Mouse (Mus musculus): ENCODE measurements around the gene Smyd5. TPM values are rescaled to one million over a fixed set of nuclear protein-coding genes. Genes with fewer than 3 reads are reported as not detected.
"Not testable (repeated sequence)": the region's sequence is repeated elsewhere in the genome, so short reads cannot be mapped to it uniquely, and the experiment has no call there.

Smyd5 gene
- polyA plus RNA-seq, 1 experiment: 42.3 TPM

DNA sequence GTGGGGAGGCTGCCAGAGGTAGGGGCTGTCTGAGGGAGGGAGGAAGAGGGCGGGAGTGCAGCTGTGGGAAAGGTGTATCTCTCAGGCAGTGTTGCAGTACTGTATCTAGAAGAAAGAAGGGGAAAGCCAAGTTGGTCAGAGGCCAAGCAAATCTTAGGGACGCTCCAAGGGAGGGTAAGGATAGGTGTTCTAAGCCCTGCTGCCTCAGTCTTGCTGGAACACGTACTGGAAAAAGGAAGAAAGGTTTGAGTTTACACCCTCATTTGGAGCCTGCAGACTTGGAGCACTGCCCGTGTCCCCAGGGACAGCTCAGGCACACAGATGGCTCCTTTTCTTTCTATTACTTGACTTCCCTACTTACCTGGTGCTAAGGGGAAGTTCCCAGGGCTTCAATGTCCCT is 9.4 kb downstream of the Smyd5 start:
- no peak overlapping the region for H3K27ac ChIP-seq (ENCODE audit: insufficient read depth, low read length)
- H3K27me3 ChIP-seq (ENCODE audit: control insufficient read depth, insufficient read depth, low read length, poor library complexity, severe bottlenecking): no peaks in the 10 kb centered on the region
- no peak overlapping the region for H3K9ac ChIP-seq (ENCODE audit: low read depth, poor library complexity, severe bottlenecking)
- H3K4me3 ChIP-seq (ENCODE audit: low read depth, low read length): no peak overlapping the region
- TF ChIP-seq POLR2A (IDR thresholded peaks at IDR 0.05; ENCODE audit: insufficient read depth, low read length): no peak
- TF ChIP-seq CTCF (IDR thresholded peaks at IDR 0.05; ENCODE audit: low read depth, low read length): no peak
- no peak for TF ChIP-seq EP300 (IDR thresholded peaks at IDR 0.05; ENCODE audit: insufficient read depth, low read depth, low read length)
- H3K9me3 ChIP-seq (replicated peaks; ENCODE audit: control insufficient read depth, insufficient read depth, low read length, poor library complexity, severe bottlenecking): no peaks in the 10 kb centered on the region
- peaks cover 24% of the 10 kb centered on the region for H3K36me3 ChIP-seq (ENCODE audit: control insufficient read depth, insufficient read depth, low read length, poor library complexity, severe bottlenecking)
- no peaks in the 10 kb centered on the region for H3K4me1 ChIP-seq (ENCODE audit: control insufficient read depth, insufficient read depth, low read length)

DNA sequence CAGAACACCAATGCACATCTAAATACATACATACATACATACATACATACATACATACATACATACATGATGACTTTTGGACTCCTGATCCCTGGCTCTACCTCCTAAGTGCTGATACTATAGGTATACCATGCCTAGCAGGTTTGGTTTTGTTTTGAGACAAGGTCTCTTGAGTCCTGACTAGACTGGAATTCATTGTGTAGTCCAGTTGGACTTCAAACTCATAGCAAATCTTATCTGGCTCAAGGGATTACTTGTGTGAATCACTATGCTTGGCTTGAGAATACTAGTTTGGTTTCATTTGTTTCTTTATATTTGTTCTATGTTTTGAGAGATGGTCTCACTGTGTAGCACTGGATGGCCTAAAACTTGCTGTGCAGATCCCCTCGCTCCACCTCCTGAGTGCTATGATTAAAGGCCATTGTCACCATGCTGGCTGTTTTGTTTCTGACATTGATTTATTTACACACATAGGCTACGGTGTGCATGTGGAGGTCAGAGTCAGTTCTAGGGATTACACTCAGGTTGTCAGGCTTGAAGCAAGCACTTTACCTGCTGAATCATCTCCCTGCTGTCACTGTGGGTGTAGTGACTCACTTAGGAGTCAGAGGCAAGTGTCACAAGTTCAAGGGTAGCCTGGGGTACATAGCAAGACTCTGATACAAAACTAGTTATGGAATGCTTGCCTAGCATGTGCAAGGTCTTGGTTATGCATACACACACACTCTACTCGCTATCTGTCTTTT is 11.9 kb downstream of the Smyd5 start:
- Histone ChIP-seq H3K9ac (ENCODE audit: low read depth, poor library complexity, severe bottlenecking) (no peak overlapping the region), H3K9me3 (replicated peaks; ENCODE audit: control insufficient read depth, insufficient read depth, low read length, poor library complexity, severe bottlenecking) (no peaks in the 10 kb centered on the region), H3K36me3 (ENCODE audit: control insufficient read depth, insufficient read depth, low read length, poor library complexity, severe bottlenecking) (peaks cover 23% of the 10 kb centered on the region), H3K27me3 (ENCODE audit: control insufficient read depth, insufficient read depth, low read length, poor library complexity, severe bottlenecking) (no peaks in the 10 kb centered on the region), H3K27ac (ENCODE audit: insufficient read depth, low read length) (no peak overlapping the region), H3K4me1 (ENCODE audit: control insufficient read depth, insufficient read depth, low read length) (no peaks in the 10 kb centered on the region), H3K4me3 (ENCODE audit: low read depth, low read length) (no peak overlapping the region)
- TF ChIP-seq EP300 (IDR thresholded peaks at IDR 0.05; ENCODE audit: insufficient read depth, low read depth, low read length): no peak
- TF ChIP-seq POLR2A (IDR thresholded peaks at IDR 0.05; ENCODE audit: insufficient read depth, low read length): no peak
- no peak for TF ChIP-seq CTCF (IDR thresholded peaks at IDR 0.05; ENCODE audit: low read depth, low read length)

DNA sequence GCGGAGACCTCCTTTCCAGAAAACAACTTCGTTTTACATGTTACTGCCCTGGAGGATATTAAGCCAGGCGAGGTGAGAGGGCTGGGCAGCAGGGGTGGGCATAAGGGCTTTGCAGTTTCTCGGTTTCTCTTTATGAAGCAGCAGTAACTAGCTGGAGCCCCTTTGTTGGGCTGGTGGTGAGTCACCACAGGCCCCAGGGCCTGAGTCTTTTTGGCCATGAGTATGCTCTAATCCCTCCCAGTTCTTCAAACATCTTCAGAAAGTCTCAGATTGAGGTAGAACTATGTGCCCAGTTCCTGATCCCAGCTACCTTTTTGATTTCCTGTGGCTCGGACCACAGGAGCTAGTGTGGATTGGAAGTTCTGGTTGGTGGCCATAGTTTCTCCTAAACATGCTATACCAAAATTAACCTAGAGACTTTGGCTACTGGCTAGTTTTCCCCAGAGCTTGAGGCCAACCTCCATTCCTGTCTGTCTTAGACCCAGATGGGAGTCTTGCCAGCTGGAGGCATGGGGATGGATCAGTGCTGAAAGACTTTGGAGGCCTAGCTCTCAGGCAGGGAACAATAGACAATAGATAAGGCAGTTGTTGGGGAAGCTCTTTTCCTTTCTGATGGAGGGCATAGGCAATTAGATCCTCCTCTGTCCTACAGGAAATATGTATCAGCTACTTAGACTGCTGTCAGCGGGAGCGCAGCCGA is 12.6 kb downstream of the Smyd5 start:
- no peak overlapping the region for H3K27ac ChIP-seq (ENCODE audit: insufficient read depth, low read length)
- no peaks in the 10 kb centered on the region for H3K27me3 ChIP-seq (ENCODE audit: control insufficient read depth, insufficient read depth, low read length, poor library complexity, severe bottlenecking)
- no peaks in the 10 kb centered on the region for H3K4me1 ChIP-seq (ENCODE audit: control insufficient read depth, insufficient read depth, low read length)
- TF ChIP-seq EP300 (IDR thresholded peaks at IDR 0.05; ENCODE audit: insufficient read depth, low read depth, low read length): no peak
- no peak for TF ChIP-seq CTCF (IDR thresholded peaks at IDR 0.05; ENCODE audit: low read depth, low read length)
- no peak for TF ChIP-seq POLR2A (IDR thresholded peaks at IDR 0.05; ENCODE audit: insufficient read depth, low read length)
- peaks cover 21% of the 10 kb centered on the region for H3K36me3 ChIP-seq (ENCODE audit: control insufficient read depth, insufficient read depth, low read length, poor library complexity, severe bottlenecking)
- H3K4me3 ChIP-seq (ENCODE audit: low read depth, low read length): no peak overlapping the region
- no peak overlapping the region for H3K9ac ChIP-seq (ENCODE audit: low read depth, poor library complexity, severe bottlenecking)
- no peaks in the 10 kb centered on the region for H3K9me3 ChIP-seq (replicated peaks; ENCODE audit: control insufficient read depth, insufficient read depth, low read length, poor library complexity, severe bottlenecking)

DNA sequence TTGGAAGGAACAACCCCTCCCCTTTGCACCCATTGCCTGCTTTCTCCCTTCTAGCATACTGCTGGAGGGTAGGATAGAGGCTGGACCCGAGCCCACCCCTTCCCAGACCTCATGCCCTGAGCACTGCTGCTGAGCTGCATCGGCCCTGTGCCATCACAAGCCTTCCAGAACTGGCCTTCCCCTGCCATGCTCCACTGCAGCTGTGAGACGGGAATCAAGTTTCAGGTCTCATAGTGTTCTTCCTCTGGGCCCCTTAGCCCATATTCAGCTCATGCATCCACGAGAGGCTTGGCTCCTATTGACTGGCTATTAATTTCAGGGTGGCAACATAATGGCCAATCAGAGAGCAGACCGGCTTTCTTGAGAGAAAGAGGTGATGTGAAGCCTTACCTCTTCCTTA is 13.5 kb downstream of the Smyd5 start:
- no peak overlapping the region for H3K27ac ChIP-seq (ENCODE audit: insufficient read depth, low read length)
- H3K4me3 ChIP-seq (ENCODE audit: low read depth, low read length): no peak overlapping the region
- H3K4me1 ChIP-seq (ENCODE audit: control insufficient read depth, insufficient read depth, low read length): no peaks in the 10 kb centered on the region
- no peaks in the 10 kb centered on the region for H3K9me3 ChIP-seq (replicated peaks; ENCODE audit: control insufficient read depth, insufficient read depth, low read length, poor library complexity, severe bottlenecking)
- no peaks in the 10 kb centered on the region for H3K27me3 ChIP-seq (ENCODE audit: control insufficient read depth, insufficient read depth, low read length, poor library complexity, severe bottlenecking)
- H3K36me3 ChIP-seq (ENCODE audit: control insufficient read depth, insufficient read depth, low read length, poor library complexity, severe bottlenecking): peaks cover 15% of the 10 kb centered on the region
- H3K9ac ChIP-seq (ENCODE audit: low read depth, poor library complexity, severe bottlenecking): no peak overlapping the region
- TF ChIP-seq POLR2A (IDR thresholded peaks at IDR 0.05; ENCODE audit: insufficient read depth, low read length) (no peak), EP300 (IDR thresholded peaks at IDR 0.05; ENCODE audit: insufficient read depth, low read depth, low read length) (no peak), CTCF (IDR thresholded peaks at IDR 0.05; ENCODE audit: low read depth, low read length) (no peak)

DNA sequence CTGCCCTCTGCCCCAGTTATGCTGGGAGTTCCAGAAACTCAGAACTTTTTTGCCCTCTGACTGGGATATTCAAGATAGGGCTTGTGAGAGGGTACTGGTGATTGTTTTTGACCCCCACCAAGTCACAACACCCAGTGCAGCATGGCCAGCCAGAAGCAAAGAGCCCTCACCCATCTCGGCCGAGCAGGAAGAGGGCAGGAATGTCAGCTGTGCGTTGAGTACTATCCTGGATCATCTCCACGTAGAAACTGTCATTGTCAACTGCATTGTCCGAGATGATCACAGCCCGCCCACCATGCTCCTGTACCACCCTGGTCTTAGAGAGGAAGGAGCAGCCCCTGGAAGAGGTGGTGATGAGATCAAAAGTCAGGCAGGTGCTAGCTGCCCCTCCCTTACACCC is 15.6 kb downstream of the Smyd5 start:
- Histone ChIP-seq H3K36me3 (ENCODE audit: control insufficient read depth, insufficient read depth, low read length, poor library complexity, severe bottlenecking) (0 out of 2 replicates have a peak, but pooled peaks cover 8% of the 10 kb centered on the region), H3K27ac (ENCODE audit: insufficient read depth, low read length) (no peak overlapping the region), H3K9me3 (replicated peaks; ENCODE audit: control insufficient read depth, insufficient read depth, low read length, poor library complexity, severe bottlenecking) (no peaks in the 10 kb centered on the region), H3K4me3 (ENCODE audit: low read depth, low read length) (no peak overlapping the region), H3K4me1 (ENCODE audit: control insufficient read depth, insufficient read depth, low read length) (no peaks in the 10 kb centered on the region), H3K27me3 (ENCODE audit: control insufficient read depth, insufficient read depth, low read length, poor library complexity, severe bottlenecking) (no peaks in the 10 kb centered on the region), H3K9ac (ENCODE audit: low read depth, poor library complexity, severe bottlenecking) (no peak overlapping the region)
- no peak for TF ChIP-seq CTCF (IDR thresholded peaks at IDR 0.05; ENCODE audit: low read depth, low read length)
- TF ChIP-seq POLR2A (IDR thresholded peaks at IDR 0.05; ENCODE audit: insufficient read depth, low read length): no peak
- TF ChIP-seq EP300 (IDR thresholded peaks at IDR 0.05; ENCODE audit: insufficient read depth, low read depth, low read length): no peak

DNA sequence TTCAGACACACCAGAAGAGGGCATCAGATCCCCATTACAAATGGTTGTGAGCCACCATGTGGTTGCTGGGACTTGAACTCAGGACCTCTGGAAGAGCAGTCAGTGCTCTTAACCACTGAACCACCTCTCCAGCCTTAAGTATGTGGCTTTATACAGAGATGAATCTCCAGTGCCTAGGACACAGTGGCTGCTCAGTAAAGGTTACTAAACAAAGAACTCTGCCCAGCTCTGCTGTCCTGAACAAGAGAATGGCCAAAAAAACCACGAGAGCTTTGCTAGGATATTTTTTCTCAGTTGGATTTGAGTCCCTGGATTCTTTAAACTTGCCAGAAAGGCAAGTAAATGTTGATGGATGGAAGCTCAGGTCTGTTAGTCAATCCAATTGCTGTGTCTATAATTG is 18.4 kb downstream of the Smyd5 start:
- not testable (repeated sequence) for H3K4me3 ChIP-seq (ENCODE audit: low read depth, low read length); H3K36me3 ChIP-seq (ENCODE audit: control insufficient read depth, insufficient read depth, low read length, poor library complexity, severe bottlenecking); H3K27me3 ChIP-seq (ENCODE audit: control insufficient read depth, insufficient read depth, low read length, poor library complexity, severe bottlenecking); H3K9me3 ChIP-seq (replicated peaks; ENCODE audit: control insufficient read depth, insufficient read depth, low read length, poor library complexity, severe bottlenecking); H3K27ac ChIP-seq (ENCODE audit: insufficient read depth, low read length); H3K4me1 ChIP-seq (ENCODE audit: control insufficient read depth, insufficient read depth, low read length)
- peak overlapping the region; percentile 67 for H3K9ac ChIP-seq (ENCODE audit: low read depth, poor library complexity, severe bottlenecking)
